Mouse (Mus musculus): Measurements from ENCODE around the gene Zmynd12. TPM values are rescaled to one million over a fixed set of nuclear protein-coding genes. Genes with fewer than 3 reads are reported as not detected.
A peak's percentile ranks its signal among the peaks of the same experiment; 100 is the strongest.

The Zmynd12 gene
- total RNA-seq, 2 experiments from 2014 or later, result 0.23 TPM; not detected in 1

DNA sequence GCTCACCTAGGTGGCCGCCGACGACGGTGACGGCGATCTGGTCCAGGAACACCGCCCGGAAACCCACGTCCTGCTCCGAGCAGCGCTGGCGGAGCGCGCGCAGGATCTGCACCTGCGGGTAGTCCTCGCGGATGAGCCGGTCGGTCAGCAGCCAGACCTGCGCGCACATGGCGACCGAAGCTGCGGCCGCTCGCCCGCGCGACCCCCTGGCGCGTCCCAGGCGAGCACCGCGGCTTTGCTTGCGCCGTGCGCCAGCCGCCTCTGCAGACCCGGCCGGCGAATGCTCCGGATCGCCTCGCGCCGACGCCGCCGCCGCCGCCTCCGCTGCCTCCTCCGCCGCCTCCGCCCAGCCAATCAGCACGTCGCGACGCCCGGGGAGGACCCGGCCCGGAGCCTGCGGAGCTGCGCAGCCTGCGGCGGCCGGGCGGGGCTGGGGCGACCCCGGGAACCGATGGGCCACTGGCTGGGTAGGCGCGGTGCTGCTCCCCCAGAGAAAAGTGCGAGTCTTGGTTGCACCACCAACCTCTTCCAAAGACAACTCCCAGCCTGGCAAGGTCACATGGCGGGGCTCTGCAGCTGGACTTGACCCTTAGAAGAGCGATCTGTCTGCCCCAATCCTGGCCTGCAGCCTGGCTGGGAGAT is 69.8 kb downstream of the Zmynd12 start, which contains the start of gene Rimkla:
Gene Rimkla, minus strand, starts transcription at position 338 of the 642 bp plus-strand sequence.
- intact Hi-C loops (cut with DNase I), result loop anchor here (5.0 kb wide), 1 partner anchor 45 kb away; the partner anchor contains the start of genes Foxj3 and Frg2f1
- DNase-seq (ENCODE audit: low spot score in 2 of 2), result peak; percentile 44 to 66

DNA sequence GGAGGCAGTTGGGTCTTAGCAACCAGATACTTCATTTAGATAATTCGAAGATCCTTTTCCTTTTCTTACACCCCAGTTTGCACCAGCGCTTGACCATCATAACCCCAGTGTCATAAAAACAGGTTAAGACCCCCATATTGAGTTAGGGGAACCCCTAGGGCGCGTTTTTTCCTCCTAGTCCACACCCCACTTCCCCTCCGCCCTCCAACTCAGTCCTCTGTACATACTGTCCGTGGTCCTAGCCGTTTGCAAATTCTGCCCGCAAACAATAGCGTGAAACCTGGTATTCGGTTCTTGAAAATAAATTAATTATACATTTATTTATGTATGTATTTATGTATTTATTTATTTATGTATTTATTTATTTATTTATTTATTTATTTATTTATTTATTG is 70.3 kb downstream of the Zmynd12 start:
- no peak for DNase-seq (ENCODE audit: low spot score in 2 of 2)
- intact Hi-C loops (cut with DNase I), result loop anchor here (5.0 kb wide), 1 partner anchor 44 kb away; the partner anchor contains the start of genes Foxj3 and Frg2f1

DNA sequence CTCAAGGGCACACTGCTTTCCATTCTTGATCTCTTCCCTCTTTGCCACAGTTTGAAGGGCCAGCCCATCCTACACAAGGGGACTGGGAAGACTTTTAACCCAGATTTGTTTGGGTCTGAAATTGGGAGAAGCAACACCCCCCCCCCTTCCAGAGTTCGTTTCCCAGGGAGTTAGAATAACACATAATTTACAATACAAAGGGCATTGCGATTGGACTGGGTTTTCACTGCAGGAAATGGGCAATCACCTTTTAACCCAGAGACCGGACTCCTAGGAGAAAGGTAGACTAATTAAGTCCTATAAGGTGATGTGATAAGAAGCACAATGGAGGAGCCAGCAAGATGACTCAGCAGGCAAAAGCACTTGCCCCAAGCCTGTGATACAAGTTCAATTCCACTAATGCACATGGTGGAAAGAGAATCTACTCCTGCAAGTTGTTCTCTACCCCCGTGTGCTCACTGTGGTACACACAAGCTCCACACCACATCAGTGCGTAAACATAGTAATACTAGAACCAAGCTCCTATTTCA is 75.8 kb downstream of the Zmynd12 start:
- intact Hi-C loops (cut with DNase I), result no loop called here
- DNase-seq (ENCODE audit: low spot score in 2 of 2), result no peak

DNA sequence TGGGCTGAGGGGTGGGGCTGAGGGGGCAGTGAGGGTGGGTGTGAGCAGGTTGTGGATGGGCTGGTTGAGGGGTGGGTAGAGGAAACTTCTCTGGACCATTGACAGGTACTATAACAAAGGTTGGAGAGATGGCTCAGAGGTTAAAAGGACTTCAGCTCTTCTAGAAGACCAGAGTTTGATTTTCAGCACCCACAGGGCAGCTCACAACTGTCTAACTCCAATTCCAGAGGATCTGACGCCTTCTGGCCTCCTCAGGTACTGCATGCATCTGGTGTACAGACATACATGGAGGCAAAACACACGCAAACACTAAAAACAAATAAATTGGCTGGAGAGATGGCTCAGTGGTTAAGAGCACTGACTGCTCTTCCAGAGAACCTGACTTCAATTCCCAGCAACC is 89.0 kb downstream of the Zmynd12 start:
- intact Hi-C loops (cut with DNase I), result no loop called here
- no peak for DNase-seq (ENCODE audit: low spot score in 2 of 2)

DNA sequence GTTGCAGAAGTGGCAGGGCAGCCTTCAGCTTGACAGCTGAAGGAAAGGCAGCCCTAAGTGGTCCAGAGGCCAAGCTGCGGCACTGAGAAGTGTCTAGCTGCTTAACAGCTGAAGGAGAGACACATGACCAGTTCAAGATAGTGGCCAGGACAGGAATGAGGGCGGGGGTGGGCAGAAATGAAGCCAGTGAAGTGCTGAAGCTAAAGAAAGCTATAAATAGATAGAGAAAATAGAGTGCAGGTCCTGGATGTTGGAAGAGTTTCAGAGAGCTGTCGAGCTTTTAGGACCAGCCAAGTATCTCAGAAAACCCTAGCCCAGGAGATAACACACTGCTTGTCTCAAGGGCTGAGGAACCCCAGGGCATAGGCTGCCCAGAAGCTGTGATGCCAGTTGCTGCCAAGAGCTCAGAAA is 90.1 kb downstream of the Zmynd12 start:
- no peak for DNase-seq (ENCODE audit: low spot score in 2 of 2)
- intact Hi-C loops (cut with DNase I), result no loop called here

Other genes with a start within 250 kb of the Zmynd12 start
- 1 to 10 TPM; 6.2 to 8.1 TPM for gene Zfp691, start 248.6 kb upstream of the Zmynd12 start, total RNA-seq (2021)
- under 1 TPM; 0.15 to 0.27 TPM for gene Ermap, start 232.8 kb upstream of the Zmynd12 start, total RNA-seq (2021)
- gene Svbp, start 227.5 kb upstream of the Zmynd12 start, total RNA-seq (2021), result 10 to 100 TPM; 19.7 to 22.1 TPM
- gene Tmem269, start 204.6 kb upstream of the Zmynd12 start, total RNA-seq (2021), result under 1 TPM; 0.48 to 0.55 TPM
- 10 to 100 TPM; 31.6 to 34.9 TPM for gene AU022252, start 190.1 kb upstream of the Zmynd12 start, total RNA-seq (2021)
- 1 to 10 TPM; 7.1 to 7.6 TPM for gene P3h1, start 189.9 kb upstream of the Zmynd12 start, total RNA-seq (2021)
- gene Cldn19, start 167.4 kb upstream of the Zmynd12 start, total RNA-seq (2021), result under 1 TPM; 0.15 to 0.24 TPM
- 100 to 1,000 TPM; 441 to 483 TPM for gene Ybx1, start 128.2 kb upstream of the Zmynd12 start, total RNA-seq (2021)
- gene Ppih, start 102.3 kb upstream of the Zmynd12 start, total RNA-seq (2021), result 10 to 100 TPM; 18.0 to 19.1 TPM
- gene Ccdc30, start 7.3 kb upstream of the Zmynd12 start, total RNA-seq (2021), result 10 to 100 TPM; 19.4 to 19.8 TPM
- gene Ppcs, start 394 bp upstream of the Zmynd12 start, total RNA-seq (2021), result 1 to 10 TPM; 4.5 to 5.7 TPM
- gene Rimkla, start 69.8 kb downstream of the Zmynd12 start, total RNA-seq (2021), result 10 to 100 TPM; 11.6 to 13.5 TPM
- gene Foxj3, start 114.2 kb downstream of the Zmynd12 start, total RNA-seq (2021), result 10 to 100 TPM; 64.7 to 71.2 TPM
- gene Frg2f1, start 116.7 kb downstream of the Zmynd12 start, total RNA-seq (2021), result 10 to 100 TPM; 24.6 to 25.4 TPM
- not detected for gene Guca2a, start 214.9 kb downstream of the Zmynd12 start, total RNA-seq (2021)
- gene Guca2b, start 236.1 kb downstream of the Zmynd12 start, total RNA-seq (2021), result not detected

Data from left cerebral cortex, postnatal 14 days (tissue).